Mouse (Mus musculus) right cerebral cortex, adult 2 months (tissue): ENCODE data around the gene Slc25a44.
A peak's percentile ranks its signal among the peaks of the same experiment; 100 is the strongest.
"Not testable (repeated sequence)": the region's sequence is repeated elsewhere in the genome, so short reads cannot be mapped to it uniquely, and the experiment has no call there.

Experiments used
- DNase-seq, 2 experiments: peaks; one replicate each; pipeline ENCODE4 v3.0.0; 2021 to 2022; ENCODE audit warnings: low spot score in 2 of 2

Slc25a44 gene

DNA sequence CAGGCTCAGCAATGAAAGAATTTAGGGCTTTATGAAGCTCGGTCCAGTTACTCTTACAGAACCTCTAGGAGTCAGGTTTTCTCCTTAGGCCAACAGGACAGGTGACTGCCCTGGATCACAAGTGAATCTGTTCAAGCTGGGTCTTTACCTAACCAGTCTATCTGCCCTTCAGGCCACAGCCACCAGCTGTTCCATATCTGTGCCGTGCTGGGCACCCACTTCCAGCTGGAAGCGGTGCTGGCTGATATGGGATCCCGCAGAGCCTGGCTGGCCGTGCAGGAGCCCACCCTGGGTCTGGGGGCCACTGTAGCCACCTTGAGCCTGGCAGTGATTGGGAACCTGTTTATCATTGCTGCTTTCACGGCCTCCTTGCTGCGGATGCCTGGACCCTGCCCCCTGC is 57.4 kb downstream of the Slc25a44 start:
- not testable (repeated sequence) for DNase-seq

DNA sequence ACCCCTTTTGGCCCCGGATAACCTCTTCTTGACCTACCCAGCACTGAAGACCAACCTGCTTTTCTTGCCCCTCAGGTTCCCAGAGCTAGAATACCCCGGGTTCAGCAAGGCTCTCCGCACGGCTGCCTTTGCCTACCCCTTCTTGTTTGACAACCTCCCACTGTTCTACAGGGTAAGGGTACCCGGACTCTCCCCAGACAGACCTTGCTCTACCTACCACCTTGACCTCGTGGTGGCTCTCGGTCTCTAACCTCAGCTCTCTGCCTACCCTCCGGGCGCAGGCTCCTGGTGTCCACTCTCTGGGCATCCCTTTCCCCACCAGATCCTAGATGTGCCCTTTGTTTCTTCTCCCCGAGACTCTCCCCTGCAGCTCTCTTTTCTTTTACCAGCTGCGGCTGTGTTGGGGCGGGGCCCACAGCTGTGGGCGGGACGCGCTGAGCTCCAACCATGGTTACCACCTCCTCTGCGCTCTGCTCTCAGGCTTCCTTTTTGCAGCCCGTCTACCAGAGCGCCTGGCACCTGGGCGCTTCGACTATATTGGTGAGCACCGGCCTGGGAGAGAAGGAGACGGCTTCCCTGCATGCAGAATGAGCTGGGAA is 58.0 kb downstream of the Slc25a44 start:
- DNase-seq: peak; percentile 67 to 69

DNA sequence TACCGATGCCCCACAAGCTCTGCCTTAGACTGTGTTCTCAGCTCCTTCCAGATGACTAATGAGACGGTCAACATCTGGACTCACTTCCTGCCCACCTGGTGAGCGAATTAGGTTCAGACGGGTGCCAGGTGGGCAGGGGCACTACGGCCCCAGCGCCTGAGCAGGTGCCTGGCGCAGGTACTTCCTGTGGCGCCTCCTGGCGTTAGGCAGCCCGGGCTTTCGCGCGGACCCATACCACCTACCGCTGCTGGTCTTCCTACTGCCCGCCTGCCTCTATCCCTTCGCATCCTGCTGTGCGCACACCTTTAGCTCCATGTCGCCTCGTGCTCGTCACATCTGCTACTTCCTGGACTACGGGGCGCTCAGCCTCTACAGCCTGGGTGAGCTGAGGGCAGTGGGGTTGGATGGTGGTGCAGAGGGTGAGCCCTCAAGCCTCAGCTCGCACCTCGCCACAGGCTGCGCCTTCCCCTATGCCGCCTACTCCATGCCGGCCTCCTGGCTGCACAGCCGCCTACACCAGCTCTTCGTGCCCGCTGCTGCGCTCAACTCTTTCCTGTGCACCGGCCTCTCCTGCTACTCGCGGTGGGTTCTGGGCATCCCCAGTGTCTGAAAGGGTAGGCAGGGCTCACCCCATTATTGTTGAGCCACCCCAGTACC is 59.1 kb downstream of the Slc25a44 start:
- peak in 1 of 2 experiments; percentile 38 for DNase-seq

DNA sequence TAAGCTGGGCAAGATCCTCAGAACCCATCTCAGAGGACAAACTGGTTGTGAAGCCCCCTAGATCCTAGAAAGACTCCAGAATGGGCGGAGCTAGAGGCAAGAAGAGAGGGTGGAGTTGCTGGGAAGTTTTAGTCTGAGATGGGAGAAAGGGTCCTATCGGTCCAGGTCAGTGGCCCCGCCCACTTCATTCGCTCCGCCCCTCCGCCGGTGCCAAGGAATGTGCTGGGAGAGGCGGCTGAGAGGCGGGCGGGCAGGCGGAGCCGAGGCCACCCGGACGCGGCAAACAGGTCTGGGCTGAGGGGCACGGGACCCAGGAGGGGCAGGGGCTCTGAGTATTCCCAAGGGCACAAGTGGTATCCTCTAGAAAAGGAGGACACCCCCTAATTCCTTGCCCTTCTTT is 60.6 kb downstream of the Slc25a44 start, which contains the start of gene Paqr6:
Gene Paqr6, plus strand, starts transcription at position 248 of the 400 bp plus-strand sequence.
- DNase-seq: no peak

DNA sequence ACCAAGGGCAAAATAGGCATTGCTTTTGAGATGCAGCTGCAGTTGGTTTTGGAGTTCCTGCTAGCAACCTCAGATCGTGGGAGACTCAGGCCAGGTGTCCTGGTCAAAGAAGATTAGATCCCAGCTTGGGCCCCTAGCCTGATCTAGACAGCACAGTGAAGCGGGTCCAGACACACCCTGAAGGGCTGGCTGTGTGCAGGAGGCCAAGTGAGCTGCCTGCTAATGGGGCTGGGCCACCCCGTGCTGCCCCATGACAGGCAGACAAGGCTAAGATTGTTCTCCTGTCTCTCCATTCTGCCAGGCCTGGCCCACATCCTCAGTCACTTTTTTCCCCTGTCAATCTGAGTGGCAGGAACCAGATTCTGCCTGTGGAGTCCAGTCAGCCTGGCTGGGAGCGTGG is 61.2 kb downstream of the Slc25a44 start:
- peak in 1 of 2 experiments; percentile 35 for DNase-seq

DNA sequence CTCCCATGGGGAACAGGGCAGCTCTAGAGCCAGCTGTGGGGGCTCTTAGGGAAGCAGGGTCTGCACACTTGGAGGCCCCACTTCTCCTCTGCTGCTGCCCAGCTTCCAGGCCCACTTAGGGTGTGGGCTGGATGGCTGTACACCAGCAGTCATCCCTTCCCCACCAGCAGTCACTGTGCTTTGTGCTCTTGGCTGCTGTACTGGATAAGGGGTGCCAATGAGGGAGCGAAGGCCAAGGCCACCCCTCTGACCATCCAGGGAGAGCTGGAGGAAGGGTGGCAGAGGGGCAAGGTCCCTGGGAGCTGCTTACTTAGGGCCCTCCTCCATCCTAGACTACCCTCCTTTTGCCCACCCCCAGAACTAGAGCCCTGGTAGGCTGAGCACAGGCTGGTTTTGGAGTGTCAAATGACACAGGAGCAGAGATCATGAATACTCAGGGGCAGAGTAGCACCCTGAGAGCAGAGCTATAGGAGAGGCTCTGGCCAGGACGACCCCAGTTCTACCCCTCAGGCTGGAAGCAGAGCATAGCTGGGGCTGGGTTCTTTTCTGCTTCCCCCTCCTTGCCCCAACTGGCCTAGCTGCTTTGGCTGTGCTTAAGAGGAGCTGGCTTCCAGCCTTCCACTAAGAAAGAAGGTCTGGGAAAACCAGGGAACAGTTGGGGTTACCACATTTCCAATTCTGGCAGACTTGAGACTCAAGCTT is 63.2 kb downstream of the Slc25a44 start:
- no peak for DNase-seq

DNA sequence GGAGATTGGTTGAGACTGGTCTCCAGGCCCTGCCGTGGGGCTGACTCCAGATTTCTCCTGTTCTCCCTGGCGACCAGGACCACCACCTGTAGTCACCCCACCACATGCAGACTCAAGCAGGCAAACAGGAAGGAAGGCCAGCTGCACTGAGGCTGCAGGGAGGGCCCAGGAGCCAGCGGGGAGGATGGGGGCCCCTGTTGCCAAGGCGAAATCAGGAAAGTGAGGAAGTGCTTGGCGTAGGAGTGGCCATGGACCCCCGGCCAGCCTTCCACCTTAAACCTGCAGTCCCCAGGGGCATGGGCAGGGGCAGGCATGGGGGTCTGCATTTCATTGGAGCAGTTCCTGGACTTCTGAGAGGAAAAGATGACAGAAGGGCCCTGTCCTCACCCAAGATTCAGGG is 63.8 kb downstream of the Slc25a44 start:
- DNase-seq: no peak
